Mouse (Mus musculus) olfactory bulb, adult 2 months (tissue): ENCODE measurements around the gene Mapt. TPM values are rescaled to one million over a fixed set of nuclear protein-coding genes. Genes with fewer than 3 reads are reported as not detected.

Experiments
- H3K27ac ChIP-seq: fragments of 200-500 bp; 2 replicates; pipeline ENCODE4 v1.5.1; 2012; ENCODE audit warnings: low read depth, low read length; ENCODE audit not compliant: insufficient read depth
- H3K4me1 ChIP-seq: fragments of 200-500 bp; 2 replicates; pipeline ENCODE4 v1.6.1; 2012; ENCODE audit warnings: low read length; ENCODE audit not compliant: control insufficient read depth, insufficient read depth
- H3K4me3 ChIP-seq: fragments of 200-500 bp; 2 replicates; pipeline ENCODE4 v1.5.1; 2012; ENCODE audit warnings: mild to moderate bottlenecking, low read depth, low read length, moderate library complexity; ENCODE audit not compliant: insufficient read depth
- CTCF ChIP-seq: fragments of 200-500 bp; IDR thresholded peaks from 2 replicates; pipeline ENCODE4 v1.5.1; 2012; ENCODE audit warnings: low read depth, mild to moderate bottlenecking, low read length, moderate library complexity; ENCODE audit not compliant: insufficient read depth
- POLR2A ChIP-seq: fragments of 200-500 bp; IDR thresholded peaks from 2 replicates; pipeline ENCODE4 v1.6.1; 2012; ENCODE audit warnings: mild to moderate bottlenecking, low read depth, low read length, moderate library complexity; ENCODE audit not compliant: insufficient read depth
- WGBS: fragments of 180-500 bp; shearing (Covaris S2); methylation state at CpG from one replicate; pipeline ENCODE4 v1.1.7; 2018; 5-methylcytosine and 5-hydroxymethylcytosine counted together
- polyA plus RNA-seq: library from polyadenylated mRNA; stranded (reverse); fragments of >200 nt; gene quantifications from 2 replicates; pipeline ENCODE4 v1.2.4, GENCODE M21; 2012; ENCODE audit warnings: low replicate concordance; ENCODE audit not compliant: missing spikeins, insufficient read depth, insufficient read length

The Mapt gene
- polyA plus RNA-seq, 1 experiment: not detected

DNA sequence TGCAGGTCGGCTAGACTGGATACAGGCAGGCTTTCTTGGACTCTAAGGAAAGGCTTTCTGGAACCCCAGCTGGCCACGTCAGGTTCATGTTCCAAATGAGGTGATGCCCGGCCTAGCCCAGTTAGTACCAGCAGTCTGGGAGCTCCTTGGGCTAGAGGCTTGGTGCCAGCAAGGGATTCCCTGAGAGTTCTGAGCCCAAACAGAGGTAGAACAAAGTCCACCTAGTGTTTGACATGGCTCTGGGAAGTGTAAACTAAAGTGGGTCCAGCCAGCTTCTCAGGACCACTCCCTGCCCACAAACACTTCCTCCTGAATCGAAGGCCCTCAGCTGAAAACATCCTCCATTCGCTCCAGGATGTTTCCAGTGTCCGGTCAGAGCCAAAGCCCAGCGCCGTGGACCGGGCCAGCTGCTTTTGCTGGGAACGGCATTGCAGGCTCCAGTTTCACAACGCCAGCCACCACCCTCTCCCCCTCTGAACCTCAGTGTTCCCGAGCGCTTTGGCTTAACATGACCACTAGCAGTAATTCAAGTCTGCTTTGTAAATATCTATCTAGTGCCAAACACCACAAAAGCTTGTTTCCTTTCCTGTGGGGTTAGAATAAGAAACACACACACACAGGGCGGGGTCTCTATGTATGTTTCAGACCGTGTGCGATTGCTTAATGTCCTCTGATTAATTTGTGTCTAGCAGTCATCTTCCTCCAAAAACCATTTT is 85.7 kb downstream of the Mapt start:
- H3K27ac ChIP-seq: no peak overlapping the region
- H3K4me1 ChIP-seq: peaks cover 12% of the 10 kb centered on the region
- no peak overlapping the region for H3K4me3 ChIP-seq
- WGBS: 69% methylated on average over 16 of the region's 16 CpGs
- TF ChIP-seq POLR2A (no peak), CTCF (no peak)

DNA sequence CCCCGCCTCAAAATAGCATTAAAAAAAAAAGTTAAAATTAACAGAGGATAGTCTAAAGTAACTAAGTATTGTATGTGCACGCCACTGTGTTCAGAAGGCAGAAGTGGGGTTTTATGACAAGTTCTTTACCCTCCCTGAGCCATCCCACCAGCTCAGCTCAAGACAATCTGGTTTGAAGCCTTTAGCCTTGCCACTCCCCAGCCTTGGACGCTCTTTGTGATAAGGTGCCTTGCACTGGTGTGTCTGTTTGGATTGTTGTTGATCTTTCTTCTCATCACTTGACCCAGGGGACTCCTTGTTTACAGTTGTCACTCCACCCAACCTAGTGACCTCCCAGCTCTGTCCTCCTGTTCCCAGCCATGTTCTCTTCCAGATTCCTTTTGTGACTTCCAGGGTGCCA is 86.4 kb downstream of the Mapt start:
- Histone ChIP-seq H3K4me1 (peaks cover 12% of the 10 kb centered on the region), H3K27ac (no peak overlapping the region), H3K4me3 (no peak overlapping the region)
- no peak for TF ChIP-seq CTCF
- no peak for TF ChIP-seq POLR2A
- WGBS: 93% methylated on average over 3 of the region's 3 CpGs

DNA sequence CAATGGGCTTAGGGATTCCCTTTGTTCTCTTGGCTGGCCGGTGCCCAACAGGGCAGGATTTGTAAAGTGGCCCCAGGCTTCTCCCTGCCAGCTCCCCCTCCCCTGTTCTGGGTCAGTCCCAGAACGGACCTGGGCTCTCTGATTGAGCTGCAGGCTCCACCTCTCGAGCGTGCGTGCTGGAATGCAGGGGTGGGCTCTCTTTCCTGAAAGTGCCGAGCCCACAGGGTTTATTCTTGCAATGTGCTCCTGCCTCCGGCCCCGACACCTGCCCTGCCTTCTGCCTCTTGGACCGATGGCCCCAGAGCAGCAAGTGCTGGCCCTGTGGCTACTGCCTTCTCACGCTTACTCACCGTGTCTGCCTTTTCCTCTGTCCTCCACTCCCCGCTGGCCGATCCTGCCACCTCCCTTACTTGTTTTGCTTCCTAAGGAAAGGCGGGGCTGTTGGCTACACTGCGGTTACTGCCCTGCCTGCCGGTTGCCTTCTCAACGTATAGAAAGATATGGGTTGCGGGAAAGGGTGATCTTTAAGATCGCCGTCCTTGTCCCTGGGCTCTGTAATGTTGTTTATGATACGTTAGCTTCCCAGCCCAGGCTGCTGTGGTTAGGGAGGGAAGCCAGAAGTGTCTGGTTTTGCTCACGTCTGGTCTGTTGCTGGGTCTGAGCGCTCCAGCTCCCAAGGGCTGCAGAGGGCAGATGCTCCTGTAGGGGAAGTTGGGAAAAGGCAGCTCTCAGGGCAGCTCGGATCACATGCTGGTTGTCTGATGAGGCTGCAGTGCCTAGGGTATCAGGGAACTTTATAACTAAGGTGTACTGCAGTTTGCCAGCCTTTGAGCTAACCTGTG is 88.0 kb downstream of the Mapt start:
- H3K4me1 ChIP-seq: peaks cover 12% of the 10 kb centered on the region
- WGBS: 26% methylated on average over 24 of the region's 24 CpGs
- TF ChIP-seq POLR2A (no peak), CTCF (no peak)
- peak overlapping the region; percentile 14; the same call in 1 of the 2 replicates for H3K4me3 ChIP-seq
- H3K27ac ChIP-seq: no peak overlapping the region

DNA sequence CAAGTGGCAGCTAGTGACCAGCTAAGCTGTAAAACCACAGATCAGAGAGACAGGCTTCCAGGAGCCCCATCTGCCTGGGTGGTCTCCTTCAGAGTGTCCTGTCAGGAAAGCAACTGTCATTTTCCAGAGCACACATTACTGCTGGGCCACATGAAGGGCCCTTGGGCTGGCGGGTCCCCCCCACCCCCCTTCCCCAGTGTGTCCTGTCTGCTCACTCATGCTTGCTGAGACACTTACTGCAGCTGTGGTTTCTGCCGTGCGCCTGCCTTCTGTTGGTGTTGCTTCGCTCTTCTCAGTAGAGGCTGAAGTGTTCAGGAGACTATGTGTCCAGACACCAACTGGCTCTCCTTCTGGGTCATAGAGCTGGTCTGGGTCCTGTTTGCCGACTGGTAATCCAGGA is 89.3 kb downstream of the Mapt start:
- peaks cover 12% of the 10 kb centered on the region for H3K4me1 ChIP-seq
- H3K27ac ChIP-seq: no peak overlapping the region
- 56% methylated on average over 5 of the region's 5 CpGs for WGBS
- TF ChIP-seq POLR2A (no peak), CTCF (no peak)
- no peak overlapping the region for H3K4me3 ChIP-seq

DNA sequence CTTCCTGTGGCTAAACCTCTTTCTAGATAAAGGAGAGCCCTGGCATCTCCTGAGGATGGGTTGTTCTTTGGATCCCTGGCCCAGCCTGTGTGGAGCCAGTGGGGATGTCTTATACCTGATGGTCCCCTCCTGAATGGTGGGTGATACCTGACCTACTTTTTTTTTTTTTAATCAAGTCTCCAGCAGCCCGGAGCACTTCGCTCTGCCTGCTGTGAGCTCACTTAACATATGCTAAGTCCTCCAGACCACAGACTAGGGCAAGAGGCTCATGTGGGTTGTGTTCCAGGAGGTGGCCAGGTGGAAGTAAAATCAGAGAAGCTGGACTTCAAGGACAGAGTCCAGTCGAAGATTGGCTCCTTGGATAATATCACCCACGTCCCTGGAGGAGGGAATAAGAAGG is 91.0 kb downstream of the Mapt start:
- TF ChIP-seq CTCF (no peak), POLR2A (no peak)
- H3K4me3 ChIP-seq: no peak overlapping the region
- 41% methylated on average over 4 of the region's 4 CpGs for whole genome bisulfite sequencing
- H3K27ac ChIP-seq: no peak overlapping the region
- peaks cover 12% of the 10 kb centered on the region for H3K4me1 ChIP-seq

DNA sequence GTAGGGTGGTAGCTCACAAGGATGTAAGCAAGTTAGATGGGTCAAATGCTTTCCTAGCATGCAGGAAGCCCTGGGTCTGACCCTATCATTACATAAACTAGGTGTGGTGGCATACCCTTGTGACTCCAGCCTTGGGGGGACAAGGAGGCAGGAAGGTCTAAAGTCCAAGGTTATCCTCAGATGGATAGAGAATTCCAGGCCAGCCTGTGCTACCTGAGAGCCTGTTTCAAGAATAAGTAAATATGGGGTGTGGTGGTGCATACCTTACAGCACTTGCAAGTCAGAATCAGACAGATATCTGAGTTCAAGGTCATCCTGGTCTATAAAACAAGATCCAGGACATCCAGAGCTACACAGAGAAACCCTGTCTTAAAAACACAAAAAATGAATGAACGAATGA is 96.3 kb downstream of the Mapt start:
- no peak overlapping the region for H3K4me3 ChIP-seq
- no peak for TF ChIP-seq CTCF
- no peak for TF ChIP-seq POLR2A
- 95% methylated on average over 1 of the region's 1 CpGs for WGBS

DNA sequence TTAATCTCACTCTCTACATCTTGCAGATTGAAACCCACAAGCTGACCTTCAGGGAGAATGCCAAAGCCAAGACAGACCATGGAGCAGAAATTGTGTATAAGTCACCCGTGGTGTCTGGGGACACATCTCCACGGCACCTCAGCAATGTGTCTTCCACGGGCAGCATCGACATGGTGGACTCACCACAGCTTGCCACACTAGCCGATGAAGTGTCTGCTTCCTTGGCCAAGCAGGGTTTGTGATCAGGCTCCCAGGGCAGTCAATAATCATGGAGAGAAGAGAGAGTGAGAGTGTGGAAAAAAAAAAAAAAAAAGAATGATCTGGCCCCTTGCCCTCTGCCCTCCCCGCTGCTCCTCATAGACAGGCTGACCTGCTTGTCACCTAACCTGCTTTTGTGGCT is 96.8 kb downstream of the Mapt start:
- H3K27ac ChIP-seq: 0 out of 2 replicates have a peak overlapping the region, but pooled peaks have one; percentile 11
- WGBS: 88% methylated on average over 6 of the region's 6 CpGs
- 0 out of 2 replicates have a peak, but pooled peaks cover 3% of the 10 kb centered on the region for H3K4me1 ChIP-seq
- TF ChIP-seq POLR2A (no peak), CTCF (no peak)
- no peak overlapping the region for H3K4me3 ChIP-seq

More for the DNA sequence above, 96.3 kb downstream of the Mapt start:
- H3K4me1 ChIP-seq: 0 out of 2 replicates have a peak, but pooled peaks cover 3% of the 10 kb centered on the region
- H3K27ac ChIP-seq: 0 out of 2 replicates have a peak overlapping the region, but pooled peaks have one; percentile 11

DNA sequence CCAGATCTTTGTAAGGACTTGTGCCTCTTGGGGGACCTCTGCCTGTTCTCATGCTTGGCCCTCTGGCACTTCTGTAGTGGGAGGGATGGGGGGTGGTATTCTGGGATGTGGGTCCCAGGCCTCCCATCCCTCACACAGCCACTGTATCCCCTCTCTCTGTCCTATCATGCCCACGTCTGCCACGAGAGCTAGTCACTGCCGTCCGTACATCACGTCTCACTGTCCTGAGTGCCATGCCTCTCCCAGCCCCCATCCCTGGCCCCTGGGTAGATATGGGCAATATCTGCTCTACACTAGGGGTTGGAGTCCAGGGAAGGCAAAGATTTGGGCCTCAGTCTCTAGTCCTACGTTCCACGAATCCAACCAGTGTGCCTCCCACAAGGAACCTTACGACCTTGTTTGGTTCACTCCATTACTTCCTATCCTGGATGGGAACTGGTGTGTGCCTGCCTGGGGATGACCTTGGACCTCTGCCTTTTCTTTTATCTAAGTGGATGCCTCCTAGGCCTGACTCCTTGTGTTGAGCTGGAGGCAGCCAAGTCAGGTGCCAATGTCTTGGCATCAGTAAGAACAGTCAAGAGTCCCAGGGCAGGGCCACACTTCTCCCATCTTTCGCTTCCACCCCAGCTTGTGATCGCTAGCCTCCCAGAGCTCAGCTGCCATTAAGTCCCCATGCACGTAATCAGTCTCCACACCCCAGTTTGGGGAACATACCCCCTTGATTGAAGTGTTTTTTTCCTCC is 98.2 kb downstream of the Mapt start:
- Histone ChIP-seq H3K4me3 (no peak overlapping the region), H3K4me1 (0 out of 2 replicates have a peak, but pooled peaks cover 3% of the 10 kb centered on the region), H3K27ac (no peak overlapping the region)
- TF ChIP-seq POLR2A (no peak), CTCF (no peak)
- 89% methylated on average over 11 of the region's 11 CpGs for WGBS

DNA sequence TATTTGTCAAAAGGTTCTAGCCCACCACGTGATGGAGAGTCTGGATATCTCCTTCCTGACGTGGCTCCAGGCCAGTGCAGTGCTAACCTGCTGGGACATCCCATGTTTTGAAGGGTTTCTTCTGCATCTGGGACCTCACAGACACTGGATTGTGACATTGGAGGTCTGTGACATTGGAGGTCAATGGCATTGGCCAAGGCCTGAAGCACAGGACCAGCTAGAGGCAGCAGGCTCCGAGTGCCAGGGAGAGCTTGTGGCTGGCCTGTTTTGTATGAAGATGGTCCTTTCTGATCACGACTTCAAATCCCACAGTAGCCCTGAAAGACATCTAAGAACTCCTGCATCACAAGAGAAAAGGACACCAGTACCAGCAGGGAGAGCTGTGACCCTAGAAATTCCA is 99.0 kb downstream of the Mapt start:
- WGBS: 82% methylated on average over 4 of the region's 4 CpGs
- Histone ChIP-seq H3K4me1 (0 out of 2 replicates have a peak, but pooled peaks cover 3% of the 10 kb centered on the region), H3K4me3 (no peak overlapping the region), H3K27ac (no peak overlapping the region)
- no peak for TF ChIP-seq CTCF
- TF ChIP-seq POLR2A: no peak
